Mouse (Mus musculus): Measurements from ENCODE around the gene Acta2.

DNA sequence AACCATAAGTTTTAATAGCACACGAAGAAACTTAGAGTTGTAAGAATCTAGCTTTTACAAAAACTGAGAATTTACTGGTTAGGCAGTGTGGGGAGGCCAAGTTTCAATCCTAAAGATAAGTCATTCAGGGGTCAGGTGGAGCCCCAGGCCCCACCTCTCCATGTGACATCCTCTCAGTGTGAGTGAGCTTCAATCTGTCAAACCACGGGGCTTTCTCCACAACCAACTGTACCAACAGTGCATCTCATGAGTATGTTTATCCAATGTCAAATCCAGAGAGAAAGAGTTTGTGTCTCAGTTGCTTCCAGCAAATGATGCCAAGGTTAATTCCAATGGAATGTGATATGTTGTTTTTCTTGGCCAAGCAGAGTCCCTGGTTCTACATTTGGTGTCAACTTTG is 29.4 kb upstream of the Acta2 start:
- TF ChIP-seq CTCF (IDR thresholded peaks at IDR 0.05; ENCODE audit: extremely low read depth, insufficient read depth, low read length) (no peak), POLR2A (IDR thresholded peaks at IDR 0.05; ENCODE audit: extremely low read depth, insufficient read depth, low read length) (no peak)
